Mouse (Mus musculus): ENCODE results near the gene Tbcd. TPM values are rescaled to one million over a fixed set of nuclear protein-coding genes. Genes with fewer than 3 reads are reported as not detected.

Gene Tbcd
- 22.4 and 23.4 TPM in 2 replicates for polyA plus RNA-seq (2012; rRNA removed)

DNA sequence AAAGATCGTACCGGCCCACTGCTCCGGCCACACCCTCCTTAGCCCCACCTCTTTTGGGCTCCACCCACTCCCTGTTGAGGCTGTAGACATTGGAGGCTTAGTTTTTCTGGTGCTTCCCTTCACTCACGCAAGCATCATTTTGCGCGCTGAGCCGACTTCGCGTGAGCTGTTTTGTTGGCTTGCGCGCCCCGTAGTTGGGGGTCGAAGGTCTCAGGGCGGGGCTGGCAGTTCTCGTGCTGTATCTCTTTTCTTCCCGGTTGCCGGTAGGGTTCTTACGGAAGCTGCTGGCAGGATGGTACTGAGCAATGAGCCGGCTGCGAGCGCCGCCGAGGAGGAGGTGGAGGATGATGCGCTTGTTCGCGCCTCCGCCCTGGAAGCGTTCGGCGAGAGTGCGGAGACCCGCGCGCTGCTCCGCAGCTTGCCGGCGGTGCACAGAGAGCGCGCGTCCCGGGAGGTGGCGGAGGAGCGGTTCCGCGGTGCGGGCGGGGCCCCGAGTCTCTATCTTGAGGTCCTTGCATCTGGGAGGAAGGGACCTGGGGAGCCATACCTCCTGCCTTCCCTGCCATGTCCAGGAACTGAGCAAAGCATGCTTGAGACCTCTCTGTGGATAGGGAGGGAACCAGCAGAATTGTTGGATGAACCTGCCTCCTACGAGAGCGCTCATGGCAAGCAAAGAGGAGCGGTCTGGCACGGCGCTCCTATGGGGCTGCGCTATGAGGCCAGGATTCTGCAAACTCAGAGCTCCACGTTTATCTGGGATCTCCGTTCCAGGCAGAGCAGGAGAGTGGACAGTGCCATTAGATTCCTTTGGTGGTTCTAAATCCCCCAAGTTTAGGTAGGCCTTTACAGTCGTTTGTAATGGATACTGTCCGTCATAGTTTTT, at the start of gene Tbcd:
Gene Tbcd (plus strand): TSS at position 197 of the 883 bp plus-strand sequence.
- no peaks in the 10 kb centered on the region for H3K27me3 ChIP-seq (ENCODE audit: control insufficient read depth, insufficient read depth, low read length)
- H3K27ac ChIP-seq (ENCODE audit: control insufficient read depth, insufficient read depth, low read depth, low read length): peak within 1 kb of the TSS; percentile 47
- peak within 1 kb of the TSS; percentile 96 for H3K4me3 ChIP-seq (ENCODE audit: control insufficient read depth, low read depth, low read length)
- peaks cover 9% of the 10 kb centered on the region for H3K4me1 ChIP-seq (ENCODE audit: control insufficient read depth, insufficient read depth, low read length)
- no peaks in the 10 kb centered on the region for H3K36me3 ChIP-seq (ENCODE audit: control insufficient read depth, insufficient read depth, low read length)
- TF ChIP-seq CTCF (IDR thresholded peaks at IDR 0.05; ENCODE audit: control insufficient read depth, insufficient read depth, insufficient replicate concordance, low read depth, low read length): no peak
- no peak for TF ChIP-seq POLR2A (IDR thresholded peaks at IDR 0.05; ENCODE audit: control insufficient read depth, low read depth, low read length)

- Histone ChIP-seq H3K27me3 (ENCODE audit: control insufficient read depth, insufficient read depth, low read length) (no peaks in the 10 kb centered on the region), H3K27ac (ENCODE audit: control insufficient read depth, insufficient read depth, low read depth, low read length) (no peak overlapping the region), H3K36me3 (ENCODE audit: control insufficient read depth, insufficient read depth, low read length) (no peaks in the 10 kb centered on the region), H3K4me1 (ENCODE audit: control insufficient read depth, insufficient read depth, low read length) (no peaks in the 10 kb centered on the region), H3K4me3 (ENCODE audit: control insufficient read depth, low read depth, low read length) (no peak overlapping the region)
- no peak for TF ChIP-seq CTCF (IDR thresholded peaks at IDR 0.05; ENCODE audit: control insufficient read depth, insufficient read depth, insufficient replicate concordance, low read depth, low read length)
Observed at GRCm38 (mm10) chr11:121407366-121408155, 44.2 kb upstream of the Tbcd start.

DNA sequence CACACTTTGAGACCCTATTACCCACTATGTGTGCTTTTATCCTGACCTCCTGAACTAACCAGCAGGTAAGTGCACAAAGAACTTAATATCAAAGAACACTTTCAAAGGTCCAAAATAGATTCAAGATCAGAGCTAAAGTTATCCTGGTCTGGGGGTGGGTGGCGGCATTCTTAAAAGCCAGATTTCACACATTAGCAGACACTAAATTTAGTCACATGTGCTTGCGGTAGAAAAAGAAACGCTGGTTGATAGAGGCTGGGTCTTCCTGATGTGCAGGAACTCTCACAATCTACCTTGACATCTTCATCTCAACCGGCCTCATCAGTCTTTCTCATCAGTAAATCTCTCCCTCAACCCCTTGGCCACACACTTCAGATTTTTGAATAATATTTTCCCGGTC, 37.0 kb upstream of the Tbcd start:
- Histone ChIP-seq H3K27ac (ENCODE audit: control insufficient read depth, insufficient read depth, low read depth, low read length) (no peak overlapping the region), H3K4me1 (ENCODE audit: control insufficient read depth, insufficient read depth, low read length) (no peaks in the 10 kb centered on the region), H3K36me3 (ENCODE audit: control insufficient read depth, insufficient read depth, low read length) (no peaks in the 10 kb centered on the region), H3K27me3 (ENCODE audit: control insufficient read depth, insufficient read depth, low read length) (no peaks in the 10 kb centered on the region), H3K4me3 (ENCODE audit: control insufficient read depth, low read depth, low read length) (no peak overlapping the region)
- no peak for TF ChIP-seq POLR2A (IDR thresholded peaks at IDR 0.05; ENCODE audit: control insufficient read depth, low read depth, low read length)
- TF ChIP-seq CTCF (IDR thresholded peaks at IDR 0.05; ENCODE audit: control insufficient read depth, insufficient read depth, insufficient replicate concordance, low read depth, low read length): no peak

- H3K4me3 ChIP-seq (ENCODE audit: control insufficient read depth, low read depth, low read length): no peak overlapping the region
- H3K27ac ChIP-seq (ENCODE audit: control insufficient read depth, insufficient read depth, low read depth, low read length): no peak overlapping the region
- H3K27me3 ChIP-seq (ENCODE audit: control insufficient read depth, insufficient read depth, low read length): no peaks in the 10 kb centered on the region
- H3K4me1 ChIP-seq (ENCODE audit: control insufficient read depth, insufficient read depth, low read length): no peaks in the 10 kb centered on the region; the same call in 1 of the 2 replicates
- no peaks in the 10 kb centered on the region for H3K36me3 ChIP-seq (ENCODE audit: control insufficient read depth, insufficient read depth, low read length)
- TF ChIP-seq POLR2A (IDR thresholded peaks at IDR 0.05; ENCODE audit: control insufficient read depth, low read depth, low read length): no peak
- TF ChIP-seq CTCF (IDR thresholded peaks at IDR 0.05; ENCODE audit: control insufficient read depth, insufficient read depth, insufficient replicate concordance, low read depth, low read length): no peak
Observed at GRCm38 (mm10) chr11:121415351-121415750, 36.4 kb upstream of the Tbcd start.

GRCm38 (mm10) chr11:121417971-121418370, 33.8 kb upstream of the Tbcd start:
- H3K4me1 ChIP-seq (ENCODE audit: control insufficient read depth, insufficient read depth, low read length): peaks cover 4% of the 10 kb centered on the region
- no peaks in the 10 kb centered on the region for H3K36me3 ChIP-seq (ENCODE audit: control insufficient read depth, insufficient read depth, low read length)
- H3K27me3 ChIP-seq (ENCODE audit: control insufficient read depth, insufficient read depth, low read length): no peaks in the 10 kb centered on the region
- H3K4me3 ChIP-seq (ENCODE audit: control insufficient read depth, low read depth, low read length): no peak overlapping the region
- no peak overlapping the region for H3K27ac ChIP-seq (ENCODE audit: control insufficient read depth, insufficient read depth, low read depth, low read length)
- TF ChIP-seq POLR2A (IDR thresholded peaks at IDR 0.05; ENCODE audit: control insufficient read depth, low read depth, low read length) (no peak), CTCF (IDR thresholded peaks at IDR 0.05; ENCODE audit: control insufficient read depth, insufficient read depth, insufficient replicate concordance, low read depth, low read length) (no peak)

DNA sequence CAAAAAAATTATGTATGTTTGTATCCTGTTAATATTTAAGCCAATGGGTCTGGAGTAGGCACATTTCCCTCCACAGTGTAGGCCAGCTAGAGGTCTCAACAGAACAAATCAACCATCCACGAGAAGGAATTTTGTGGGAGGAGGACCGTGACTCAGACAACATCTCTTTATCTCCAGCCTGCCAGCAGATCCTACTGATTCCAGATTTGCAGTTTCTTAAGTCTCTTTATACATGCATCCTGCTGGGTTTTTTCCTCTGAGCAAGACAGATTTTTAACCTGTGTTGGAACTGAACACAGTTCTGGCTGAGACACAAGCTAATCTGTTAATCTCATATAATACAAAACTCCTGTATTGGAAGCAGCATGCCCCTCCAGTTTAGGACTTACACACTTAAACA, 32.8 kb upstream of the Tbcd start:
- Histone ChIP-seq H3K4me1 (ENCODE audit: control insufficient read depth, insufficient read depth, low read length) (peaks cover 4% of the 10 kb centered on the region), H3K27me3 (ENCODE audit: control insufficient read depth, insufficient read depth, low read length) (no peaks in the 10 kb centered on the region), H3K36me3 (ENCODE audit: control insufficient read depth, insufficient read depth, low read length) (no peaks in the 10 kb centered on the region), H3K27ac (ENCODE audit: control insufficient read depth, insufficient read depth, low read depth, low read length) (no peak overlapping the region), H3K4me3 (ENCODE audit: control insufficient read depth, low read depth, low read length) (no peak overlapping the region)
- no peak for TF ChIP-seq POLR2A (IDR thresholded peaks at IDR 0.05; ENCODE audit: control insufficient read depth, low read depth, low read length)
- TF ChIP-seq CTCF (IDR thresholded peaks at IDR 0.05; ENCODE audit: control insufficient read depth, insufficient read depth, insufficient replicate concordance, low read depth, low read length): no peak

- peak overlapping the region; percentile 91 for H3K4me3 ChIP-seq (ENCODE audit: control insufficient read depth, low read depth, low read length)
- H3K27ac ChIP-seq (ENCODE audit: control insufficient read depth, insufficient read depth, low read depth, low read length): no peak overlapping the region
- no peak for TF ChIP-seq POLR2A (IDR thresholded peaks at IDR 0.05; ENCODE audit: control insufficient read depth, low read depth, low read length)
- no peak for TF ChIP-seq CTCF (IDR thresholded peaks at IDR 0.05; ENCODE audit: control insufficient read depth, insufficient read depth, insufficient replicate concordance, low read depth, low read length)
- no peaks in the 10 kb centered on the region for H3K27me3 ChIP-seq (ENCODE audit: control insufficient read depth, insufficient read depth, low read length)
- peaks cover 4% of the 10 kb centered on the region for H3K4me1 ChIP-seq (ENCODE audit: control insufficient read depth, insufficient read depth, low read length)
- H3K36me3 ChIP-seq (ENCODE audit: control insufficient read depth, insufficient read depth, low read length): no peaks in the 10 kb centered on the region; the same call in 1 of the 2 replicates
Observed at GRCm38 (mm10) chr11:121420379-121420778, 31.4 kb upstream of the Tbcd start.

All from testis, adult 2 months (tissue).